Mouse (Mus musculus) layer of hippocampus, adult 9-11 months (tissue): ENCODE data around the gene Wwox.

Experiments used
- DNase-seq: peaks from one replicate; pipeline ENCODE4 v3.0.0; 2022

Wwox gene

DNA sequence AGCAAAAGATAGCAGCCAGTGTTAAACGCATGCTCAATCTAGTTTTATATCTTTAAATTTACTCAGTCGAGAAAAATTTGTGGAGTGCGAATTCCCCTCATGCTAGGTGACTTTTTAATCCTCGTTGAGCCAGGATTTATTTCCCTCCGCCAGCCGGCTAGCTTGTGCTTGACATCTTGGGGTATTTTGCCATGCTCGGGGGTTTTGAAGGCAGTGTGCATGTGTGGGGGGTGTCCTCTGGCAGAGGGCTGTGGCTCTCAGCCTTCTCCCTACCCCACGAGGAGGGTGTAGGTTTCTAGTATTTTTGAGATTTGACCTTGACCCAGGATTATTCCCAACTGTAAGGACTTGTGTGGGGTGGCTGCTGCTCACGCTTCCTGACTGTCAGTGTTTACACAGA lies 857.3 kb downstream of the Wwox start:
- no peak for DNase-seq

DNA sequence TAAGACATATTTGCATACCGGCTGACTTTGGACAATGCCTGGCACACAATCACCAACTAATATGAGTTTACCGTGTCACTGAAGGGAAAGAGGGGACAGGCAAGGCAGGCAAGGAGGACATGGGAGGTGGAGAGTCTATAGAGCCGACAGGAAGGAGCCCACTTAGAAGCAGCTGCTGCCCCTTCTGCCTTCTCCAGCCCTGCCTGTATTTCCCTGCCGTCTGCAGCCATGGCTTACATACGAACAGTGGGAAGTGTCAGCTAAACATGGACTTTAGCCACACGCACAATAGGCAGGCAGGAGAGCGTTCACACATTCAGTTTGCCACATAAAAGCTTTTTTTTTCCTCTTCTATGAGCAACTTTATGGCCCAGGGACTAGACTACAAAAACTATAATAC lies 863.0 kb downstream of the Wwox start:
- peak; percentile 3 for DNase-seq

DNA sequence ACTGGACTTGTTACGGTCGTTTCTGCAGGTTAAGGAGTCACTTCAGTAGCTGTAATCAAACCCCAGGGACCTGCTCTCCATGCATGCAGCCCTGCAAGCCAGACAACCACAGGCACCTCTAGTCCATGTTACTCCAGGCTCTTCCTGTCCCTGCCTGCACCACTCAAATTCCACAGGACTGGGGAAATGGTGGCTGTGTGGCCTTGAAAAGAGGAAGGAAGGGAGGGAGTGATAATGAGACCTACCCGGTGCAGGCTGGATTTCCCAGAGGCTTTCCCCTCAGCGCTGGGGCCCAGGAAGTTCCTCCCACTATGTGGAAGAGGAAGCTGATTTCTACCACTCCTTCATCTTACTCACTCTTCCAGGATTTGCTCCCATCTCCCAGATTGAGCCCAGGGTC lies 868.0 kb downstream of the Wwox start:
- DNase-seq = no peak

DNA sequence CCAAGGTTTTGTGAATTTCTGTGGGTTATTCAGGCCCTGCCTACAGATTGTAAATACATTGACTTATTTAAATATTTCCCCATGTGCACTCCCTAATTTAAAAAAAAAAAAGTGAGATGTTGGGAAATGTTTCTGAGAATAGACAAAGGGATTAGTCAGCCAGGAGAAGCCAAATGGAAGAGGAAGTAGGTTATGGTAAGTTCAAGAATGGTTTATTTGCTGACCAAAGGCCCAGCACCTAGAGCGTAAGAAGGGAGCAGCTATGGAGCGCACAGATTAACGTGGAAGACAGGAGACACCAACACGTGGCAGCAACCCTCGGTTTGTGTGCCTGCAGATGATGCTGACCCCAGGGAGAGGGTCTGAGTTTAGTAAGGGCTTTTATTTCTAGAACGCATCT lies 871.5 kb downstream of the Wwox start:
- DNase-seq = no peak

DNA sequence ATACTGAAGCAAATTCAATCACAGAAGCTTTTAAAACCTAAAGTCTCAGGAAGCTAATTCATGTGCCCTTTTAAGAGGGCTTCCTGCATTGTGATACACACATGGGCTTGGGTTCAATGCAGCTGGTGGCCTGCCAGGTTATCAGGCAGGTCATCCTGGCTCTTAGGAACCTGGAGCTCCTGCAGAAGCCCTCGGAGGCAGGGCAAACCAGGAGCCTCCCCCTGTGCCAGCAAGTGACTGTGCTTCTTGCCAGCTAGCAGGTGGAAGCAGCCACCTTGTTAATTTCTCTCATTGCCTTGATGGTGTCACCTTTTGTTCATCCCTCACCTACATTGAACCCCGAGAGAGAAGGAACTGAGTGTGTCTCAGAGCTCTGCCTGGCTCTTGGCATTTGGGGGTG lies 872.9 kb downstream of the Wwox start:
- no peak for DNase-seq

DNA sequence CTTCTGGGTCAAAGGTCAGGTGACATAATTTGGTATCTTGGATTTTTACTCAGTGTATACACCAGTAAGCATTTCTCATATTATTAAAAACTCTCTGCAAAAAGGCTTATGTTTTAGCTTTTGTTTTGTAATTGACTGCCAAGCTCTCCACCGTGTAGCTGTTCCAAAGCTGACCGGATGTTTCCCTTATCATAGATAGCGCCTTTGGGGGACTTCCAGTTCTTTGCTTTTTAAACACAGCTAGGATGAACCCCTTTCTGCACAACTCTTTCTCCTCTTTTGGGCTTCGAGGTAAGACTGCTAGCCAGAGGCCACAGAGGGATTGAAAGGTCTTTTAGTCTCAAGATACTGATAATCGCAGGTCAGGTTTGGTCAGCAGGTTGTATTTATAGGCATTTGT lies 883.0 kb downstream of the Wwox start:
- no peak for DNase-seq

DNA sequence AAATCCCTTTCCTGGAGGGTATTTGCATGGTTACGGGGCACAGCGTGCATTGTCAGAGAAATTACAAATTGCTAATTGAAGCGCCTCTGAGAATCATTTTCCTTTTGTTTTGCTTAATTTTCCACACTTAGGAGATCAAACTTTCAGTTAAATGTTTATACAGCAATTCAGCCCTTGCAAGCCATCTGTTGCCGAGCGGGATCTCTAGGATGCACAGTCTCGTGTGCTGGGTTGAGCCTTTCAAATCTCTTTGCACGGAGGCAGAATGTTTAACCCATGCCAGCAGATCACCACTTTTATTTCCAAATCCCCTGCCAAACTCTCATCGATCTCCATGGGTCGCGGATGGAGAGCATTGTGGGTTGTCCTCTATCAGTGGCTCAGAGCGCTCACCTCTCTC lies 891.2 kb downstream of the Wwox start:
- DNase-seq = peak; percentile 13

DNA sequence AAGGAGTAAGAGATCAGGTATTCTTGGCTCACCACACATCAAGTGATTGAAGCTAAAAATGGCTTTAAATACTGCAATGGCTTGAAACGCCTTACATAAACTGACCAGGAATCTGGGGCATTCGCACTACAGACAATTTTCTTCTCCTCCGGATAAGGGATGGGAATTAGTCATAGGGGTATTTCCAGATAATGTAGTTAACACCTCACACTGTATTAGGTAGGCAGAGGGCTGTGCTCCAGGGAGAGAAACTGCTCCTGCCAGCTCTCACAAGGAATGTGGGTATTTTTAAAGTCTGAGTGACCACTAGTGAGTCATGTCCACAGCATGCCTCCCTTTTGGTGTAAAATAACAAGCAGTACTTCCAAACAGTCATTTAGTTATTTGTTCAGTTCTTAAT lies 894.5 kb downstream of the Wwox start:
- no peak for DNase-seq

DNA sequence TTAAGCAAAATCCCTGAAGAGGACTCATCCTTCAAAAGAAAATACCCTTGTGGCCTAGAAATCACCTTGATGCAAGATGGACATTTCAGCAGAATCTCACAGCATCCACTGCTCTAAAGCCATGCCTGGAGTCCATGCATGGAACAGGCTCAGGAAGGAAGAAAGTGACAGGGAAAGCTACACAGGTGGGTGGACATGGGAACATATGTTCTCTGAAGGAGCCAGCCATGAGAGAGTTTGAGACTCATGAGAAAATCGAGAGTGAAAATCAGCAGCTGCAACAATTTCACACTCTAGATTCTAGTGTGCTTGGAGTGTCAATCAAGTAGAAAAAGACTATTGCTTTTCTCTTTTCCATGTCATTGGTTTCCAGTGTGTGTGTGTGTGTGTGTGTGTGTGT lies 896.9 kb downstream of the Wwox start:
- DNase-seq = no peak

DNA sequence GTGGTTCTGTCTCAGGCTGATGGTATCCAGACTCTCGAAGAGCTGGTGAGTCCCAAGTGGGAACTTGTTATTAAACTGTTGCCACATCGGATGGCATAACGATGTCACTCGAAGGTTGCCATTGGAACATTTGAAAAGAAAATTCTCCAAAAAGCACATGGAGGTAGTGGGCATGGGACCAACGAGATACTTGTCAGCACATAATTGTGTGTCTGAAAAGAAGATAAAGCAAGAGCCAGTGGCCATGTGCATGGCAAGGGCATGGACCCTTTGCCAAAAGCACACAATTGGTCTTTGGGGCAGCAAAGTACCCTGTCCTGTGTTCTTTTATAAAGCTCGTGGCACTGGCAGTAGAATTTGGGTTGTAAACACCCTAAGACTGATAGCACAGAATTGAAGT lies 909.2 kb downstream of the Wwox start:
- DNase-seq = no peak

DNA sequence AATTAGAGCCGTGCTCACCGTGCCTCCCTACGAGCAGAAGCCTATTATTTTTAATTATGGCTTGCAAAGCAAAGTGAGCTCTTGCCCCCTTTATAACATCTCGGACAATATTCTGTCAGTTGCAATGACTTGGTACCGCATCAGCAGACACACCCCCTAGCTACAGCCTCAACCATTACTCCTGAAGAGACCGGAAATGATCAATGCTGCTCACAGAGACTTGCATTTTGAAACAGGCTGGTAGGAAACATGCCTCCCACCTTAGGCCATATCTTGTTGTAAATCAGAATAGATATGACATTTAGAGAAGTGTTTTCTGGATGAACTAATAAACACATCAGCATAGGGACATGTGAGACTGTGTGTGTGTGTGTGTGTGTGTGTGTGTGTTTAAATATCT lies 911.3 kb downstream of the Wwox start:
- no peak for DNase-seq

DNA sequence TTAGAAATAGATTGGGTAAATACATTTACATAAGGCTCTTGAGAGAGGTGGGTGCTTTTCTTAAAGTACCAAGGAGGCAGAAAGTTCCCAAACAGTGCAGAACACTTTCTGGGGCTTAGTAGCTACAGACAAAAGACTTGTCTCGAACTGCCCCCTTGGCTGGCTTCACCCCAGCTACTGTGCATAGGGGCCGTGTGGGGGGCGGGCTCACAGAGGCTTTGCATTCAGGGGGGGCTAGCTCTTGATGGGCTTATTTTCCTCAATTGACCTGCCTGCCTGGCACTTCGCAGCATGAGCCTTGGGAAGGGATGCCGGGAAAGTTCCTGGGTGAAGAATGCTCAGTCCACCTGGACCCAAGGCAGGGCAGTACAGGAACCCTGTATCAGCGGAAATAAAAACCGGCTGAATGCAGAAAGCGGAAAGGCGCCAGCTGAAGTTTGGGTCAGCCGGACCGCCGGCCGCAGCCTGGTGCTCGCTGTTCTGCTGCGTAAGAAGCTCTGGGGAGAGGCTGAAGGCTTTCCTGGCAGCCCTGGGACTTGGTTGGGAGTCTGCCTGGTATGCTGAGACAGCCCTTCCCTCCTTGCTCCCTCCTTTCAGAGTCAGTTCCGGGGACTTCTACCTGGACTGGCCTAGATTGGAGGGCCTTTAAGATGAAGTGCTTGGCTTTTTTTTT lies 918.3 kb downstream of the Wwox start:
- no peak for DNase-seq

DNA sequence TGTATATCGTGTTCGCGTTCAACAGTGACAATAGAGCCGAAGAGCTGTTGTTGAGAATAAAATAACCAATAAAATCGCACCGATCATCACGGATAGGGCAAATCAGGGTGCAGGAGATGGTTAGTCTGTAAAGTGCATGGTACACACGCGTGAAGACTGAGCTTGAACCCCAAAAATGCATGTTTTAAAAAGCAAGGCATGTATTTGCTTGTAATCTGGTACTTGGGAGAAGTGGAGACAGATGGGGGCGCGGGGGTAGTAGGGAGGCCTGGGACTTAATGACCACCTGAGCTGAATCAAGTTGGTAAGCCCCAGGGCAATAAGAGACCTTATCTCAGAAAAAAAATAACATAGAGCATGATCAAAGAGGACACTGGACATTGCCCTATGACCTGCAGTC lies 919.0 kb downstream of the Wwox start:
- no peak for DNase-seq

DNA sequence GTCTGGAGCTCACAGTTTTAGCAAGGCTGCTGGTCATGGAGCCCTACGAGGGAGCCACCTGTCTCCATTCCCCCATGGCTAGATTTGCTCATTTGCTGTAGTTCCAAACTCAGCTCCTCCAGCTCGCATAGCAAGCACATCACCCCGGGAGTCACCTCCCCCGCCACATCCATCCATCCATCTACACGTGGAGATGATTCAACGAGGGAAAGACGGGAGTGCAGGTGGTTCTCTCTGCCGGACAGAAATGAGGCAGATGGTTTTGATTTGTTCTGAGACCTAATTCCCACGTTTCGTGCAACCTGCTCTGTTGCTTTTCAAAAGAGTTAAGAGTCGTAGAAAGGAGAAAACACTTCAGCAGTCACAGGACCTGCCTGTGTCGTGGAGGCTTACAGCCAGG lies 920.2 kb downstream of the Wwox start:
- no peak for DNase-seq

DNA sequence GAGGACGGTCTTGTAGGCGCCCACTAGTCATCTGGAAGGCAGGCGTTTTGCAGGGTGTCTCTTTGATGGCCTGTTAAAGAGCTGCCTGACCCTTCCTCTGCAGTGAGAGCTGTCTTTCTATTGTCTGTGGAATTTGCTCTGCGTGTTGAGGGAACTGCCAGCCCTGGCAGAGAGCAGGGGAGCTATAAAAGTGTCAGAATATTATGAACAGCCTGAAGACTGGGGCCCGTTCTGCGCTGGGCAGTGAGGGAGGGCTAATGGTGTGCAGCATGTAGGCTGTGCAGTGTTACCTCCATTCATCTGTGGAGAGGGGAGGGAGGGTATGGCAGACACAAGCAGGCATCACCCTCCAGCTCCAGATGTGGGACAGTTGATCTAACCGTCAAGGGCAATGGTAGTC lies 923.1 kb downstream of the Wwox start:
- DNase-seq = no peak

DNA sequence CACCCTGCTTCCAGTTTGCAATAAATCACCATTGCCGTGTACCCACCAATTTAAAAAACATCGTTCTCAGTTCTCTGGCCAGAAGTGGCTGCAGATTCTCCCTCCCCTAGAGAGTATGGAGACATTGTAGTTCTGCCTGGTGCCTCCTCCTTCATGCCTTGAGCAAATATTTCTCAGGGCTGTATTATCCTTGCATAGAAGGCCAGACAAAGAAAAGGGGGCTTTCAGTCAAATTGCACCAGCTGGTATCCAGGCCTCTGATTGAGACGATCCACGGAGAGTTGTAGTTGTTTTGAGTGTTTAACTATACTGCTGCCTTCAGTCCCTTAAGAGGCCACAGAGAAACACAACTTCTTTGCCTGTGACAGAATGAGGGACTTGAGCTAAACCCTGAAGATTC lies 935.5 kb downstream of the Wwox start:
- no peak for DNase-seq

DNA sequence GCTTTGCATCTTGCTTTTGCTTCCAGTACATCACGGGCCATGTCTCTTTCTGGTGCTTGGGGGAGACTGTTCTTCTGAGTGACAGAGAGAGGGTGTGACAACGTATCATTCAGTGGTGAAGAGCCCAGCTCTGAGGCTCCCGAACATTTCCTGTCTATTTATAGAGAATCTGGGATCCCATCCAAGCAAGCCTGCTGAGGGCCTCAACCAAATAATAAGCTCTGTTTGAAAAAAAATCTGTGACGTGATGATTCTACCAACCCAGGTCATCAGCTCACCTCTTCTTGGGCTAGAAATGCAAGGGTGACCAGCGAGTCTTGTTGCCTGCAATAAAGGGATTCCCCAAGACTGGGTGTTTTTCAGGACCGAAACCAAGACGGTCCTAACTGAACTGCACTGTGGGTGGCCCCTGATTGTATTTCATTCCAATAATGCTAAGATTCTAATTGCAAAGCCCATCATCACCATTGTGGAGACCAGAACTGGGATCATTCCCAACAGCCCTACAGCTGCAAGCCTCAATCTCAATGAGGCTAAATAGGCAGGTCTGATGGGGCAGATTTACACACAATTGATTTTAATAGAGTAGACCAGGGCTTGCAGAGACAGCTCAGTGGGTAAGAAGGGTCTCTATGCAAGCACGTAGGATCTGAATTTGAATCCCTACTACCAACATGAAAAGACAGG lies 936.0 kb downstream of the Wwox start:
- DNase-seq = peak; percentile 44

DNA sequence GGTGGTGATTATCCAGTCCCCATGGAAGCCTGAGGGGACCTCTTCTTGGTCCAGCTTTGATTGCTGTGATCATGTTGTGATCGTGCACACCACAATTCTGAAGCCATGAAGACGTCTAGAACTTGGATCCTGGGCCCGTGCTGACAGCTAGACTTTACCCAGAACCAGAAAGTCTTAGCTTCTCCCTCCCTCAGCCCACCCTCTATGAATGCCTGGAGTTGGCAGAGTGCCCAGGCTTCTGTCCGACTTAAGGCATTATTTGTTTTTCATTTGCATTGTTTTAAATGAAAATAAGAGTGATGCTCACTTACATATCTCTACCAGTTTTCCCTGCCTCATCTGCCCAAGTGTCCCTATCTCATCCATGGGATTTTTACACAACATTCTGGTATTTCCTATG lies 937.9 kb downstream of the Wwox start:
- no peak for DNase-seq

DNA sequence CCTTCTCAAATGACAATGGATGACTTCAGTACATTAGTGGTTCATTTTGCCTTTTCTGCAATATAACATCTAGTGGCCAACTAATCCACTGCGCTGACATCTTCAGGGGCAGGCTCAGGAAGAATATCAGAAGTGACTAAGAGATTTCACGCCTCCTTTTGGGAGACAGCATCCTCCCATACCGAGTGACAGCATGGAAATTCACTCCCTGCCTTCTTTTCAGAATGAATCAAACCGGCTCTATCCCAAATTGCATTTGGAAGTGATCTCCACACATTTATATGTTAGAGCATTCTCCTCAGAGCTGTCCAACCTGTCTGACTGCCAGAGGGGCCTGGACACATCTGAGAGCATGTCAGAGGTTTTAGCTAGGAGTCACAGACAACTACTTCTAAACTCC lies 940.6 kb downstream of the Wwox start:
- no peak for DNase-seq

DNA sequence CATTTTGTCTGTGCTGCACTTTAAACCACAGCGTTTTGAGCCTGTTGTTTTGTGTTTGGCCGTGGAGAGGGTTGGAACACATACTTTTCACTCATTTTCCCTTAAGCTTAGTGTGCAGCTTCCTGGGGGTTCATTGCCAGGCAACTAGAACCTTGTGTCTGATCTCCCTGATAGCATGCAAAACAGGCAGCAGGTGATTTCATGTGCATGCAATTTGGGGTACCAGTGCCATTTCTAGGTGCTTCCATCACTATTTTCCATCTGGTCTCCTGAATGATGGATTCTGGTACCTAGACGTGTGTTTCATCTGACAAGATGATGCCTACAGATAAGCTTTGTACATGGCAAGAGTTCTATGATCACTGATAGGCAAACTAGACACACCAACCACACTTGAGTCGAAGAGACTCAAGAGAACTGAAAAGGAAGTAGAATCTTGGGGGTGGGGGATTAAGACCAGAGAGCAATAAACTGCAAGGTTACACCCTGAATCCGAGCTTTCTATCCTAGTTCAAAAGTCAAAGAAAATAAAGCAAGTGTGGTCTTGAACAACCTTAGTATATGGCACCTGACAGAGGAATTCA lies 951.6 kb downstream of the Wwox start:
- no peak for DNase-seq

DNA sequence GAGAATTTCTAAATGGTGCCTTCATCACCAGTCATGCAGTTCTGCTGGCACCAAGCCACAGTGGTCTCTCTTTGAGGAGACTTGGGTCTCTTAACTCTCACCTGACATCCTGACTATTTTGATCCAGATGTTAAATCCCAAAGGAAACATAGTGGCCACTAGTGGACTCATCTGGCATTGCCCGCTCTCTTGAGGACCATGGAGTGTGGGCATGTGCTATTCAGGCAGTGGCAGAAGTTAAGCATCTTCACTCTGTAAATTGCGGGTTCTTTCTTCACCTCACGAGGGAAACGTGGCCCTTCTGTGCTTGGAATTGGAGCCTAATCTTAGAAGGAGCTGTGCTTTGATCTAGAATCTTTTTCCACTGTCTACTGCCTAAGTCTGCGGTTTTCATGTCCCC lies 956.4 kb downstream of the Wwox start:
- DNase-seq = no peak

DNA sequence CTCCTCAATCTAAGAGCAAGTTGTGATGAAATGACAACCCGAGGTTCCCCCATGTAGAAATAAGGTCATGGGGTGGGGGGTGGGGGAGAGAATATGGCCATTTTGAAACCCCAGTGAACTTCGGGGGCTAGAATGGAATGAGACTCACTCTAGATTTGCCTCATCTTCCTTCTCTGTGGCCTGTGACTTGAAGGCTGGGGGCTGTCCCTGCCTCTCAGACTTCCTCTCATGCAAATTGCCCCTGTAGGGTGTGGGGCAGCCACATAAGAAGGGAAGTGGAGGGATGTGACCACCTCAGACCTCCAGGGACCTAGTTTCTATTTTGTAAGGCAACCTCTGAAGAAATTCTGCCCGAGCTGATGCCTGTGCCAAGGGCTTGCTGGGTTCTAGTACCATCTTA lies 958.5 kb downstream of the Wwox start:
- DNase-seq = peak; percentile 22

DNA sequence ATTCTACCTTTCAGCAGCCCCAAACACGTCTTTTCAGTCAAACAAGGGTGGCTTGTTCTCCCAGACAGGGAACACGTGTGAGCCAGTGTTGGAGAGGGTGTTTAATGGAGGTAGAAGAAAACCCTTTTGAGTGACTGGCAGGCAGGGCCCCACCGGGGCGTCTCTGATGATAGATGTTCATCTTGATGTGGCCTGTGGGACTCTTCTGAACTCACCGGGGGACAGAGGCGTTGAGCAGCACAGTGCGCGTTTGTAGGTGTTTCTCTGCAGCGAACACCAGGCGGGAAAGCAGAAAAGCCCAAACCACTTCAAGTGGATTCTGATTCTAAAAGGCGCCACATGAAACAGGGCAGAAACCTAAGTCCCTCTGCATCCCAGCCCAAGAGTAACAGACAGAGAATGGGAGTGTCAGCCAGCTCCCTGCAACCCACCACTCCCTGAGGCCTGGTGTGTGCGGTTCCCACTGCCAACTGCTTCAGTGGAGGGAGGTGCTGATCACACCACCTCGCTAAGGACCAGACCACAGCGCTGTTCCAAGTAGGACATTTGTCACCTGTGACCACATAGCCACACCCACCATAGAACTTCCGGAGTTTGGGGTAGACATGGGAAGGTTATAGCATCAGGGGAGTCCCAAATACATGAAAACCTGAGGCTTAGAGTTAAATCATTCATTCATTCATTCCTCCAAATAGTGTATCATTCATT lies 960.7 kb downstream of the Wwox start:
- DNase-seq = no peak
